Mouse (Mus musculus) midbrain, embryonic 12.5 days (tissue): ENCODE measurements at regions not wholly inside any gene's neighbourhood (a gene's known extent, or its start where the extent isn't known, plus 50 kb on each side); places are given as distances from the start of the nearest gene placed in this dataset.
"Not testable (repeated sequence)": the region's sequence is repeated elsewhere in the genome, so short reads cannot be mapped to it uniquely, and the experiment has no call there.

ENCODE experiments used
- ATAC-seq: fragments of 200-750 bp; cut with Nextera tagmentation; 2 replicates; pipeline ENCODE4 v1.8.0; 2017; ENCODE audit warnings: low read depth, moderate TSS enrichment, moderate library complexity; ENCODE audit not compliant: low FRiP score
- H3K27ac ChIP-seq: fragments of 300-500 bp; sonication (generic); replicated peaks from 2 replicates; pipeline ENCODE4 v1.5.1; 2016; ENCODE audit warnings: mild to moderate bottlenecking
- H3K27me3 ChIP-seq: fragments of 300-500 bp; sonication (generic); 2 replicates; pipeline ENCODE4 v1.6.1; 2016; ENCODE audit warnings: mild to moderate bottlenecking
- H3K36me3 ChIP-seq: fragments of 300-500 bp; sonication (generic); 2 replicates; pipeline ENCODE4 v1.6.1; 2016
- H3K4me1 ChIP-seq: fragments of 300-500 bp; sonication (generic); 2 replicates; pipeline ENCODE4 v1.6.1; 2016
- H3K4me2 ChIP-seq: fragments of 300-500 bp; sonication (generic); replicated peaks from 2 replicates; pipeline ENCODE4 v1.6.1; 2016; ENCODE audit warnings: mild to moderate bottlenecking, moderate library complexity
- H3K4me3 ChIP-seq: fragments of 300-500 bp; sonication (generic); 2 replicates; pipeline ENCODE4 v1.5.1; 2016; ENCODE audit warnings: mild to moderate bottlenecking
- H3K9ac ChIP-seq: fragments of 300-500 bp; sonication (generic); replicated peaks from 2 replicates; pipeline ENCODE4 v1.6.1; 2016; ENCODE audit warnings: mild to moderate bottlenecking, moderate library complexity
- H3K9me3 ChIP-seq: fragments of 300-500 bp; sonication (generic); 2 replicates; pipeline ENCODE4 v1.6.1; 2016; ENCODE audit warnings: mild to moderate bottlenecking
- WGBS: fragments of 180-500 bp; shearing (Covaris S2); methylation state at CpG from one replicate; pipeline ENCODE4 v1.1.7; 2016; 5-methylcytosine and 5-hydroxymethylcytosine counted together

- WGBS: 83% methylated on average over 3 of the region's 3 CpGs
- Histone ChIP-seq H3K9ac (no peak overlapping the region), H3K27ac (no peak overlapping the region), H3K4me1 (no peaks in the 10 kb centered on the region), H3K36me3 (no peaks in the 10 kb centered on the region), H3K4me2 (no peak overlapping the region), H3K27me3 (no peaks in the 10 kb centered on the region), H3K4me3 (no peak overlapping the region), H3K9me3 (no peaks in the 10 kb centered on the region)
- ATAC-seq: no peak
Measured at GRCm38 (mm10) chr11:31562954-31563353, 108.7 kb downstream of the Bod1 start.

GRCm38 (mm10) chr11:31560775-31561174 lies 110.9 kb downstream of the Bod1 start:
- no peak overlapping the region for H3K9ac ChIP-seq
- no peaks in the 10 kb centered on the region for H3K36me3 ChIP-seq
- no peak for ATAC-seq
- H3K9me3 ChIP-seq: no peaks in the 10 kb centered on the region
- no peaks in the 10 kb centered on the region for H3K27me3 ChIP-seq
- no peak overlapping the region for H3K4me3 ChIP-seq
- 83% methylated on average over 10 of the region's 10 CpGs for WGBS
- no peak overlapping the region for H3K27ac ChIP-seq
- no peak overlapping the region for H3K4me2 ChIP-seq
- no peaks in the 10 kb centered on the region for H3K4me1 ChIP-seq

- Histone ChIP-seq H3K27ac (no peak overlapping the region), H3K4me3 (no peak overlapping the region), H3K4me1 (peaks cover 3% of the 10 kb centered on the region; the same call in 1 of the 2 replicates), H3K27me3 (no peaks in the 10 kb centered on the region), H3K36me3 (no peaks in the 10 kb centered on the region), H3K9me3 (no peaks in the 10 kb centered on the region), H3K9ac (no peak overlapping the region), H3K4me2 (no peak overlapping the region)
- WGBS: 93% methylated on average over 4 of the region's 4 CpGs
- no peak for ATAC-seq
Measured at GRCm38 (mm10) chr11:31555042-31555441, 116.6 kb downstream of the Bod1 start.

- ATAC-seq: peak; percentile 47
- peaks cover 3% of the 10 kb centered on the region; the same call in 1 of the 2 replicates for H3K4me1 ChIP-seq
- no peaks in the 10 kb centered on the region for H3K36me3 ChIP-seq
- no peak overlapping the region for H3K4me2 ChIP-seq
- H3K27me3 ChIP-seq: no peaks in the 10 kb centered on the region
- H3K4me3 ChIP-seq: no peak overlapping the region
- no peak overlapping the region for H3K27ac ChIP-seq
- no peak overlapping the region for H3K9ac ChIP-seq
- WGBS: 46% methylated on average over 10 of the region's 10 CpGs
- 0 out of 2 replicates have a peak, but pooled peaks cover 8% of the 10 kb centered on the region for H3K9me3 ChIP-seq
Measured at GRCm38 (mm10) chr11:31551614-31552271, 119.9 kb downstream of the Bod1 start.

GRCm38 (mm10) chr11:31550747-31551613 lies 120.7 kb downstream of the Bod1 start:
- ATAC-seq: no peak
- 0 out of 2 replicates have a peak, but pooled peaks cover 8% of the 10 kb centered on the region for H3K9me3 ChIP-seq
- no peak overlapping the region for H3K27ac ChIP-seq
- H3K36me3 ChIP-seq: no peaks in the 10 kb centered on the region
- H3K9ac ChIP-seq: no peak overlapping the region
- no peak overlapping the region for H3K4me3 ChIP-seq
- 59% methylated on average over 6 of the region's 6 CpGs for WGBS
- no peak overlapping the region for H3K4me2 ChIP-seq
- H3K4me1 ChIP-seq: peaks cover 3% of the 10 kb centered on the region; the same call in 1 of the 2 replicates
- H3K27me3 ChIP-seq: no peaks in the 10 kb centered on the region

GRCm38 (mm10) chr11:31545514-31545913 lies 126.2 kb downstream of the Bod1 start:
- ATAC-seq, H3K9me3 ChIP-seq, H3K36me3 ChIP-seq, H3K4me2 ChIP-seq, H3K9ac ChIP-seq, H3K4me3 ChIP-seq, H3K27me3 ChIP-seq, H3K27ac ChIP-seq, H3K4me1 ChIP-seq: not testable (repeated sequence)
- WGBS: 88% methylated on average over 10 of the region's 10 CpGs

- WGBS: 88% methylated on average over 8 of the region's 8 CpGs
- Histone ChIP-seq H3K4me3 (no peak overlapping the region), H3K9me3 (no peaks in the 10 kb centered on the region), H3K27ac (no peak overlapping the region), H3K9ac (no peak overlapping the region), H3K4me1 (no peaks in the 10 kb centered on the region), H3K36me3 (no peaks in the 10 kb centered on the region), H3K27me3 (no peaks in the 10 kb centered on the region), H3K4me2 (no peak overlapping the region)
- ATAC-seq: no peak
Measured at GRCm38 (mm10) chr11:31542635-31543219, 129.0 kb downstream of the Bod1 start.

- no peaks in the 10 kb centered on the region for H3K36me3 ChIP-seq
- no peaks in the 10 kb centered on the region for H3K4me1 ChIP-seq
- H3K9me3 ChIP-seq: no peaks in the 10 kb centered on the region
- no peak overlapping the region for H3K9ac ChIP-seq
- WGBS: 94% methylated on average over 3 of the region's 3 CpGs
- H3K4me3 ChIP-seq: no peak overlapping the region
- no peaks in the 10 kb centered on the region for H3K27me3 ChIP-seq
- H3K4me2 ChIP-seq: no peak overlapping the region
- no peak overlapping the region for H3K27ac ChIP-seq
- ATAC-seq: no peak
Measured at GRCm38 (mm10) chr11:31541425-31541824, 130.3 kb downstream of the Bod1 start.

GRCm38 (mm10) chr11:31540816-31541215 lies 130.9 kb downstream of the Bod1 start:
- no peak overlapping the region for H3K27ac ChIP-seq
- H3K36me3 ChIP-seq: no peaks in the 10 kb centered on the region
- no peak overlapping the region for H3K4me3 ChIP-seq
- no peaks in the 10 kb centered on the region for H3K27me3 ChIP-seq
- no peak for ATAC-seq
- no peak overlapping the region for H3K4me2 ChIP-seq
- H3K9ac ChIP-seq: no peak overlapping the region
- no peaks in the 10 kb centered on the region for H3K9me3 ChIP-seq
- H3K4me1 ChIP-seq: no peaks in the 10 kb centered on the region

GRCm38 (mm10) chr11:31531416-31531815 lies 140.3 kb downstream of the Bod1 start:
- Histone ChIP-seq H3K27me3 (no peaks in the 10 kb centered on the region), H3K9me3 (no peaks in the 10 kb centered on the region), H3K4me3 (no peak overlapping the region), H3K27ac (no peak overlapping the region), H3K4me2 (no peak overlapping the region), H3K4me1 (no peaks in the 10 kb centered on the region), H3K36me3 (no peaks in the 10 kb centered on the region), H3K9ac (no peak overlapping the region)
- 88% methylated on average over 2 of the region's 2 CpGs for WGBS
- no peak for ATAC-seq

- 85% methylated on average over 3 of the region's 3 CpGs for WGBS
- Histone ChIP-seq H3K27ac (no peak overlapping the region), H3K4me1 (no peaks in the 10 kb centered on the region), H3K9me3 (no peaks in the 10 kb centered on the region), H3K27me3 (no peaks in the 10 kb centered on the region), H3K4me3 (no peak overlapping the region), H3K36me3 (no peaks in the 10 kb centered on the region), H3K9ac (no peak overlapping the region), H3K4me2 (no peak overlapping the region)
- ATAC-seq: no peak
Measured at GRCm38 (mm10) chr11:31530851-31531250, 140.8 kb downstream of the Bod1 start.

GRCm38 (mm10) chr11:31529686-31530085 lies 142.0 kb downstream of the Bod1 start:
- Histone ChIP-seq H3K27me3 (no peaks in the 10 kb centered on the region), H3K9ac (no peak overlapping the region), H3K4me3 (no peak overlapping the region), H3K4me2 (no peak overlapping the region), H3K36me3 (no peaks in the 10 kb centered on the region), H3K27ac (no peak overlapping the region), H3K9me3 (no peaks in the 10 kb centered on the region), H3K4me1 (no peaks in the 10 kb centered on the region)
- WGBS: 88% methylated on average over 2 of the region's 2 CpGs
- no peak for ATAC-seq
